Mouse (Mus musculus): ENCODE results near the gene Cmklr1.

Cmklr1 gene

GRCm38 (mm10) chr5:113650035-113650865 lies at the start of gene Cmklr1:
TSS of gene Cmklr1 (minus strand) at chr5:113650426.
- peak in 1 of 2 experiments; percentile 31 for DNase-seq (ENCODE audit: low spot score in 2 of 2)

GRCm38 (mm10) chr5:113694415-113694814 lies 44.2 kb upstream of the Cmklr1 start:
- DNase-seq (ENCODE audit: low spot score in 2 of 2): no peak

GRCm38 (mm10) chr5:113694000-113694399 lies 43.8 kb upstream of the Cmklr1 start:
- DNase-seq (ENCODE audit: low spot score in 2 of 2): no peak

DNA sequence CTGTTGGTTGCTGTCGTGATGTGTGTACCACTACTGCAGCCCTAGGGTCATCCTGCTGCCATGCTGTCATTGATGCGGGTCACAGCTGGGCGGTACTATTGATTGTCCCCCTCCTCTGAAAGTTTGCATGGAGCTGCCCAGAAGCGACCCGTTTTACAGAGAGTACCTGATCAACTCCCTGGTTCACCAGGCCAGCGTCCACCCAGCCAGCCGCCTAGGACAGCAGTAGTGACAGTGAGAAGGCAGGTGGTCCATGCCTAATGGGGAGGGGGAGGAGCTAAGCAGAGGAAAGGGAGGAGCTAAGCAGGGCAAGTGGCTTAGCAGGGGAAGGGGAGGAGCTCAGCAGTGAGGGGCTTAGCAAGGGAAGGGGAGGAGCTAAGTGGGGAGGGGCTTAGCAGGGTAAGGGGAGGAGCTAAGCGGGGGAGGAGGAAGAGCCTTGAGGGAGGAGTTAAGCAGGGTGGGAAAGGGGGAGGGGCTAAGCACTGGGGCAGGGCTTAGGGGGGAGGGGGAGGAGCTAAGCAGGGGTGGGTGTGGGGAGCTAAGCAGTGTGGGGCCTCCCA lies 43.0 kb upstream of the Cmklr1 start:
- DNase-seq (ENCODE audit: low spot score in 2 of 2): no peak

DNA sequence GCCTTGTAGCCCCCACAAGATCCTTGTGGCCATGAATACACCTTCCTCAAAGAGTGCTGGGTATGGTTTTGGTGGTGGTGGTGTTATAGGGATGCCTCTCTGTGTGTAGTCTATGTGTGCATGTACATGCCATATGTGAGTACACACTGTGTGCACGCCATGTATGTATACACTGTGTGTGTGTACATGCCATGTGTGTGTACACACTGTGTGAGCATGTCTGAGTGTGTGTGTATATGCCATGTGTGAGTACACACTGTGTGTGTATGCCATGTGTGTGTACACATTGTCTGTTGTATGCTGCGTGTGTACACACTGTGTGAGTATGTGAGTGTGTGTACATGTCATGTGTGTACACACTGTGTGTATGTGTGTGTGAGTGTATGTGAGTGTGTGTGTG lies 40.6 kb upstream of the Cmklr1 start:
- DNase-seq (ENCODE audit: low spot score in 2 of 2): no peak

DNA sequence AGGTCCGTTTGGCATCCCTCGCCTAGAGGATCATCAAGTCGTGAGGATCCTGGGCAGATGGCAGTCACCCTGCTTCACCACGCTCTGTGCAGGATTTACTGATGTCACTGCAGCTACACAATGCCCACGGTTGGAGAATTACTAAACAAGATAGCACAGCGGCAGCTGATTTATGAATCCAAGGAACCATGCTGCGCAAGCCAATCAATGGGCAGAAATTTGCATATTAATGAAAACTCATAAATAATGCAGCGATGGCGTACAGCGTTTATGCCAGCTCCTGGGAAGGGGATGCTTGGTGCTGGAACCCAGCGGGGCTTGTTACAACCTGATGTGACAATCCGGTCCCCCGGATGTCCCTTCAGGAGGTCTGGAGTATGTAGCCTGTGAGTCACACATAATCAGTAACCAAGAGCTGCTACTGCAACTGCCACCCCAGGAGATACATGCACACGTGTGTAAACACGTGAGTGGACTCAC lies 39.9 kb upstream of the Cmklr1 start:
- no peak for DNase-seq (ENCODE audit: low spot score in 2 of 2)

GRCm38 (mm10) chr5:113687514-113687913 lies 37.3 kb upstream of the Cmklr1 start:
- DNase-seq (ENCODE audit: low spot score in 2 of 2): no peak

- no peak for DNase-seq (ENCODE audit: low spot score in 2 of 2)
Measured at GRCm38 (mm10) chr5:113685471-113685870, 35.2 kb upstream of the Cmklr1 start.

DNA sequence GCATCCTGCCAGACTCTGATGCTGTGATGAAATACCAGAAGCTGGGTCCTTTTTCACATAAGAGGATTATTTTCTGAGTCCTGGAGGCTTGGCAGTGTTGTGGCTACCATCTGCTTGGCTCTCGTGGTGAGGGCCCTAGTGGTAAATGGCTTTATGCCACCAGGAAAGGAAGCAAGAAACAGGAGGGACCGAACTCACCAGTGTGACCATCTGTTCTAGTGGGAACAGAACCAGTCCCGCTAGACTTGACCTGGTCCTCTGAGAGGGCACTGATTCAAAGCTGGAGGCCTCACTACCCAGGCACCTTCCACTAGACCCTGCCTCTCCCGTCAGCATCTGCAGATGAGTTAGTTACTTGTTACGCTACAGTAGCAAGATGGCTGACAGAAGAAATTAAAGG lies 33.0 kb upstream of the Cmklr1 start:
- no peak for DNase-seq (ENCODE audit: low spot score in 2 of 2)

- no peak for DNase-seq (ENCODE audit: low spot score in 2 of 2)
Measured at GRCm38 (mm10) chr5:113682472-113682871, 32.2 kb upstream of the Cmklr1 start.

- no peak for DNase-seq (ENCODE audit: low spot score in 2 of 2)
Measured at GRCm38 (mm10) chr5:113681219-113681618, 31.0 kb upstream of the Cmklr1 start.

DNA sequence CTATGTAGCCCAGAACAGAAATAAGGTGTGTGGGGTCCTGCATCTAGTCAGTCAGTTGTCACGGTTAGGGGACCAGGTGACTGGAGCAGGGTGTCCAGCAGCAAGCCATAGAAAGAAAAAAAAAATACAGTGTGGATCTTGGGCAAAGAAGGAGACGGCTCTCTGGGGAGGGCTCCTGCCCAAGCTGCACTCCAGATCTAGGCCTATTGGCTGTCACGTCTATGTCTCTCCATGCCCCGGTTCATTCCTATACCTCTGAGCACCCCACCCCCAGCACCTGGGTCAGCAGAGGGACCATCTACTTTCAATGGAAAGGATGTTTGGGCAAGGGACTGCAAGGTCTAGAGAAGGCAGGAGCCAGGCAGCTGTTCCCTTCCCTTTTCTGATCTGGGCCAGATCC lies 29.3 kb upstream of the Cmklr1 start:
- no peak for DNase-seq (ENCODE audit: low spot score in 2 of 2)

DNA sequence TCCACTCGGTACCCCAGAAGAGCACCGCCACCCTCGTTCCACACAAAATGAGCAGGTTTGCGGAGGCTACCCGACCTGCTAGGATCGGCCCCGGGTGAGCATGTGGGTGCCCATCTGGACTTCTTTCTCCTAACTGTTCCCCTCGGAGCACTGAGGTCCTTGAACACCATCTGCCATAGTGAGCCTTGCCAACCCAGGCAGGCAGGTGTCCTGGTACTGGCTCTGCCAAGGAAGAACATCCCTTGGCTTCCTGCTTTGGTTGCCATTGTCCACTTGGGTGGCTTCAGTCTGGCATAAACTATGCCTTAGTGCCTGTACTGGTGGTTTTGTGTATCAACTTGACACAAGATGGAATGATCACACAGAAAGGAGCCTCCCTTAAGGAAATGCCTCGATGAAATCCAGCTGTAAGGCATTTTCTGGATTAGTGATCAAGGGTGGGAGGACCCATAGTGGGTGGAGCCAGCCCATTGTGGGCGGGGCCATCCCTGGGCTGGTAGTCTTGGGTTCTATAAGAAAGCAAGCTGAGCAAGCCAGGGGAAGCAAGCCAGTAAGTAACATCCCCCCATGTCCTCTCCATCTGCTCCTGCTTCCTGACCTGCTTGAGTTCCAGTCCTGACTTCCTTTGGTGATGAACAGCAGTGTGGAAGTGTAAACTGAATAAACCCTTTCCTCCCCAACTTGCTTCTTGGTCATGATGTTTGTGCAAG lies 28.7 kb upstream of the Cmklr1 start:
- DNase-seq (ENCODE audit: low spot score in 2 of 2): no peak

- DNase-seq (ENCODE audit: low spot score in 2 of 2): no peak
Measured at GRCm38 (mm10) chr5:113677541-113677940, 27.3 kb upstream of the Cmklr1 start.

GRCm38 (mm10) chr5:113674851-113675250 lies 24.6 kb upstream of the Cmklr1 start:
- no peak for DNase-seq (ENCODE audit: low spot score in 2 of 2)

- DNase-seq (ENCODE audit: low spot score in 2 of 2): peak in 1 of 2 experiments; percentile 34
Measured at GRCm38 (mm10) chr5:113672456-113672855, 22.2 kb upstream of the Cmklr1 start.

DNA sequence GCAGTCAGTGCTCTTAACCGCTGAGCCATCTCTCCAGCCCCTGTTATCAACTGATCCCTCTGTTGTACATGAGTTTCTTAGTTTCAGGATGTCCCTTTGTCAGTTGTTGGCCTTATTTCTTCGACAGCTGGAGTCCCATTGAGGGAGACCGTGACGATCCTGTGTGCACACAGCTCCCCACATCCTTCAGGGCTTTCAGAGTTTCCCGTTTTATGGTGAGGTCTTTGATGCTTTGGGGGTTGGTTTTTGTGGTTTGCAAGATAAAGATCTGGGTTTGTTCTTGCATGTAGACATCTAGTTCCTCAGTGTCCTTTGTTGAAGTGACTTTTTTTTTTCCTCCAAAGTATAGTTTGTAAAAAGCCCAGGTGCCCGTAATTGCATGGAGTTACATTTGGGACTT lies 20.4 kb upstream of the Cmklr1 start:
- no peak for DNase-seq (ENCODE audit: low spot score in 2 of 2)

GRCm38 (mm10) chr5:113670110-113670509 lies 19.9 kb upstream of the Cmklr1 start:
- no peak for DNase-seq (ENCODE audit: low spot score in 2 of 2)

DNA sequence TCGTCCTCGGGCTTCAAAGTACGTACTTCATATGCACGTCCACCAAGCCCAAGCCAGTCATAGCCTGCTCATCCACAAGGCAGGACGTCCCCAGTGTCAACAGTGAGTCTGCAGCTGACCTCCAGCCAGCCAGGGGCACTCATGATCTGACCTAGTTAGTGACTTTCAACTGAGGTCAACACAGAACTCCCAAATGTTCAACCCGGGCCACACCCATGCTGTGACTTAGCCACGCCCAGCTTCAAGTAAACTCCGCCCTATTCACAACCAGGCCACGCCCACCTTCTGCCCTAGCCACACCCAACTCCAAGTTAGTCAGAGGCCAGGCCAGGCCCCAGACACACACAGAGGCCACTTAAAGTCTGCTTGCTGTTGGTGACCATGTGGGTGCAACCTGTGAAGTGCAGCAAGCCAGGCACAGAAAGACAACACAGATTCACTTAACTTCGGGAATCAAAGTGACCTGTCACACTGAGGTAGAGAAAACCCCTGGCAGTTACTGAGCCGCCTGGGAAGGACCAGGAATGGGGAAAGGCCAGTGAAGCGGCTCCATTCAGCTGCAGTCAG lies 14.5 kb upstream of the Cmklr1 start:
- no peak for DNase-seq (ENCODE audit: low spot score in 2 of 2)

GRCm38 (mm10) chr5:113664127-113664526 lies 13.9 kb upstream of the Cmklr1 start:
- no peak for DNase-seq (ENCODE audit: low spot score in 2 of 2)

- peak in 1 of 2 experiments; percentile 79 for DNase-seq (ENCODE audit: low spot score in 2 of 2)
Measured at GRCm38 (mm10) chr5:113660872-113661271, 10.6 kb upstream of the Cmklr1 start.

GRCm38 (mm10) chr5:113654821-113655220 lies 4.6 kb upstream of the Cmklr1 start:
- no peak for DNase-seq (ENCODE audit: low spot score in 2 of 2)

Data from urinary bladder, adult 18-20 months (tissue).